Mouse (Mus musculus): ENCODE data around the gene P4ha3.
"Not testable (repeated sequence)": the region's sequence is repeated elsewhere in the genome, so short reads cannot be mapped to it uniquely, and the experiment has no call there.

The P4ha3 gene

GRCm38 (mm10) chr7:100285383-100285782 lies at the start of gene P4ha3:
P4ha3 (plus strand) TSS chr7:100285520.
- no peak for DNase-seq (ENCODE audit: low spot score in 2 of 2)

DNA sequence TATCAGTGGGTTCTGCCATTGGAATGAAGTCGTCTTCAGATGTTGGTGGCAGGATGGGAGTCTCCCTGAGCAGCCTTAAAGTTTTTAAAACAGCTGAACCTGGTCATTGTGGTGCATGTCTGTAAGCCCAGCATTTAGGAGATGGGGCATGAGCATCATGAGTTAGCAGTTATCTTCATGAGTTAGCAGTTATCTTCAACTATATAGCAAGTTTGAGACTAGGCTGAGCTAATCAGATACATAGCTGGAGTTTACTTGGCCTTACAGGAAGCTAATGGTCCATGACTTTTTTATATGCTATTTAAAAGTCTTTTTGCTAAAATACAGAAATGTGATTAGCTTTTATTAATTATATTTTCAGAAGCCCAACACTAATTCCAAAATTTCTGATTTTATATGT lies 47.0 kb upstream of the P4ha3 start:
- DNase-seq (ENCODE audit: low spot score in 2 of 2), result no peak

DNA sequence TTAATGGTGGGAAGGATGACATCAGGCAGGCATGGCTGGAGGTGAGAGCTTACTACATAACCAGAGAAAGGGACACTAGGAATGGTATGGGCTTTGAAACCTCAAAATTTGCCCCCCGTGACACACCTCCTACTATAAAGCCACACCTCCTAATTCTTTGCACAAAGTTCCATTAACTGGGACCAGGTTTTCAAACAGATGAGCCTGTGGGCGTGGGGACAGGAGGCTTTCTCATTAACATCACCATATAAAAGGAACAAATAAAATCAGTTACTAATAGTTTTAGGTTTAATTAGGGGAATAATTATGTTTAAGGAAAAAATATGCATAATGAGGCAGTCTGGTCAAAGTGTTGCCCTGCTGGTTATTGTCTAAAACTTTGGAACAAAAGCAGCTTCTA lies 44.7 kb upstream of the P4ha3 start:
- DNase-seq (ENCODE audit: low spot score in 2 of 2), result no peak

DNA sequence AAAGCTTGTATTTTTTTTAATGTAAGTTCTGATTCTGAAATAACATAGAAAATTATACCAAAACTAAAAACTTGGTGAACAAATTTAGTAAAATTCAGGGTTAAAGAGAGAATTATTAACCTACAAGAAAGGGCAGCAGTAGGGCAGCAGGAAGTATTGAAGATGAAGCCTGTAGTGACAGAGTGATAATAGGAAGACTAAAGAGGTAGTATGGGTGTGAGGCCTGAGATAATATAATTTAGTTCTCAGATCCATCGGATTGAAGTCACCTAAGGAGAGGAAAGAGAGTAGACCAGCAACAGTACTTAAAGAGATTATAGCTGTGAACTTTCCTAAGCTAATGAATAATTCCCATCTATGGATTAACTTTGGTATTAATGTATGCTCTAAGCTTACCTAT lies 42.3 kb upstream of the P4ha3 start:
- no peak for DNase-seq (ENCODE audit: low spot score in 2 of 2)

- DNase-seq (ENCODE audit: low spot score in 2 of 2), result no peak
Measured at GRCm38 (mm10) chr7:100244225-100244624, 41.1 kb upstream of the P4ha3 start.

DNA sequence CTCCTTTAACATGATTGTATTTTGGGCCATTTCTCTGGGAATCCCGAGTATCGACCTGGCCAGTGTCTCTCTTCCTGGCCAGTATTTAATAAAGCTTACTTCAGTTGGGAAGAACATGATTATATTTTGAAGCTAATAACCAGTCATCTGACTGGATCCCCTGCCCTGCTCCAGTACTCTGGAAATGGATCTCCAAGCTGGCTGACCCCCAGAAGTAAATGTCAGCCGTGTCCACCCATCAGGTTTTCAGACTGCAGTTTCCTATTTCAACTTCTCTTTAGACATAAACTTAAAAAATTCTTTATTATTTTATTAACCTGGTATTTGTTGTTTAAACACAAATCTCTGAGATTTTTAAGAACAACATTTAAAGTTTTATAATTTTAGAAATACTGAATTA lies 40.1 kb upstream of the P4ha3 start:
- no peak for DNase-seq (ENCODE audit: low spot score in 2 of 2)

- no peak for DNase-seq (ENCODE audit: low spot score in 2 of 2)
Measured at GRCm38 (mm10) chr7:100250667-100251066, 34.7 kb upstream of the P4ha3 start.

DNA sequence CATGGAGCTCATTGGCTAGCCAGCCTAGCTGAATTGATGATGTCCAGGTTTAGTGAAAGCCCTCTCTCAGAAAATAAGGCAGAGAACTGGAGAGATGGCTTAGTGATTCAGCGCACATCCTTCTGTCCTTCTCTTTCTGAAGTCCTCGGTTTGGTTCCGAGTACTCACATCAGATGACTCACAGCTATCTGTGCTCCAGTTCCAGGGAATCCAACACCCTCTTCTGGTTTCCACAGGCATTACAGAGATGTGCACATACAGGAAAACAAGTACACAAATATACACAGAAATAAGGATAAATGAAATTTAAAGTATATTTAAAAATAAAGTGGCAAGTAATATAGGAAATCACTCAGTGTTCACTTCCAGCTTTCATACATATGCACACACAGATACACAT lies 23.0 kb upstream of the P4ha3 start:
- no peak for DNase-seq (ENCODE audit: low spot score in 2 of 2)

DNA sequence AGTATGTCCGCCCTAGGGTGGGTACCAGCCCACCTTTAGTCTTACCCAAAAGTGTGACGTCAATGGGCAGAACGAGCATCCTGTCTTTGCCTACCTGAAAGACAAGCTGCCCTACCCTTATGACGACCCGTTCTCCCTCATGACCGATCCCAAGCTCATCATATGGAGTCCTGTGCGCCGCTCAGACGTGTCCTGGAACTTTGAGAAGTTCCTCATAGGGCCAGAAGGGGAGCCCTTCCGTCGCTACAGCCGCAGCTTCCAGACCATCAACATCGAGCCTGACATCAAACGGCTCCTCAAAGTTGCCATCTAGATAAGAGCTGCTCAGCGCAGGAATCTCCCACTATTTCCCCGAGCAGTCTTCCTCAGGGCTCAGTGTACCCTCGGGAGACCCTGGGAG lies 20.4 kb upstream of the P4ha3 start:
- not testable (repeated sequence) for DNase-seq (ENCODE audit: low spot score in 2 of 2)

DNA sequence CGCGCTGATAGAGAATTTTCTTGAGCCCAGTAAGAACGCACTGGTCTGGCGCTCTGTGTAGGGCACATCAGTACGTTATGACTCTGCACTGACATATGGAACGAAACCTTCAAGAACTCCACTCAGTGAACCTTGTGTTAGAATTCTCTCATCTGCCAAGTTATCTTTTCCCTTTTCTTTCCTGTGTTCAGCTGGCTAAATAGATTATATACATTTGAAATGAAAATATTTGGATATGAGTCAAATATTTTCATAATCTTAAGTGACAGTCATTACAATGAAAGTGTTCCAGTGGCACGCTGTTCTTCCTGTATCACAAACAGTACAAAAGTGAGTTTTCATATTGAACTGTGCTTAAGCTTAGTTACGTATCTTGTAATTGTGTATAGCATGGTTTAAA lies 13.0 kb upstream of the P4ha3 start:
- no peak for DNase-seq (ENCODE audit: low spot score in 2 of 2)

DNA sequence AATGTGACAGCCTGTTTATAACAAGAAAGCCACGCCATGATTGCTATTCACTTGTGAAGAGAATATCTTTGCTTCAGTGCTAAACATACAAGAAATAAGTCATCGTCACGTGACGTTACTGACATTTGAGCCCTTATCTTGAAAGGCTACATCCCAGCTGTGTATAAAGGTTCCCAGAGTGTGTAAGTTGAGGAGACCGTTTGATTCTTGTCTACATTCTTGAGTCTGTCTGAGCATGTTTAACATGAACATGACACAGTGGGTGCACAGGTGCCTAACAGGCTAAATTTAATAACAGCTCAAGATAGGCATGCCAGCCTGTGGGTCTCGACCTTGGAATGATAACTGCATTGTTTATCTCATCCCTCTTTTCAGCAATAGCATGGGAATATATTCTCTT lies 10.8 kb upstream of the P4ha3 start:
- DNase-seq (ENCODE audit: low spot score in 2 of 2), result no peak

DNA sequence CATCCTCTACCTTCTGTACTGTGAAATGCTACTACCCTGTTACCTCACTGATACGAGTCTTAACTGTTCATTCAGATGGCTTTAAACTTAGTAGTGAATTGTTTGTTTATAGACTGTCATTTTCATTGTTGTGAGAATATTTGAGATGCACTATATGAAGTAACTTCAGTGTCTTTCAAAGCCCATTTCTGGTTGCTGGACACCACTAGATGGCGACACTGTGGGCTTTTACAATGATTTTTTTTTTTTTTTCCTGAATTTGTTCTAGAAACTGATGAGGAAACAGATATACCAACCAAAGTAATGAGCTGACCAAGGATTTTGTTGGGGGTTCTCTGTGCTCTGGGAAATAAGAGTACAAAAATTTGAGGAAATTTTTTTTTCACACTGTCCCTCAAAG lies 8.9 kb upstream of the P4ha3 start:
- no peak for DNase-seq (ENCODE audit: low spot score in 2 of 2)

DNA sequence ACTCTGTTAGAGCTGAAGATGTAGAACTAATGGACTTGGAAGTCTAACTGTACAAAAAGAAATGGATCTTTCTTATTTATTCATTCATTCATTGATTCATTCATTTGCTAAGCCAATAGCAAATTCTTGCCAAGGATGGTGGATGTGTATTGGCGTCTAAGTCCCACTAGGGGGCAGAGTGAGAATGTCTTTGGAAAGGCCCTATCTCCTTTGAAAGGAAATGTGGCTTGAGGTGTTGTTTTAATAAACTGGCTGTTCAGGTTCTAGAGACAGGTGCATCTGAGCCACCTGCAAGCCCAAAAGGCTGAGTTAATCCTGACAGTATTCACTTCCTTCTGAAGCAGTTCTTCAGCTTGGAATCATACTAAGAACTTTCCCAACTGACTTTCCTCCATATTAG lies 5.5 kb upstream of the P4ha3 start:
- peak; percentile 20 to 23 for DNase-seq (ENCODE audit: low spot score in 2 of 2)

DNA sequence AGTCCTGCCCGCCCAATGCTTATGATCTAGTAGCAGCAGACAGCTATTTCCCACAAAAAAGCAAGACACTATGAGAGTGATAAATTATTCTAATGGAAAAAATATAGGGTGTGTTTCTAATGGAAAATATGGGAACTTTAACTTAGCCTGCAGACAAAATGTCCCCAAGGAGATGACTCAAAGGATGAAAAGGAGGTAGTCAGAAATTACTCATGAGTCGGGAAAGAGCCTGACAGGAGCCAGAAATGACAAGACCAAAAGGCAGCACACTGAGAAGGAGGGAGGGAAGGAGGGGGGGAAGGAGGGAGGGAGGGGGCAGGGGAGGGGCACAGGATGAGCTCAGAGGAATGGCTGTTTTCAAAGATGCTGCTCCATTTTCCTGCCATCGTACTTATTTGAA lies 3.7 kb upstream of the P4ha3 start:
- no peak for DNase-seq (ENCODE audit: low spot score in 2 of 2)

- DNase-seq (ENCODE audit: low spot score in 2 of 2), result no peak
Measured at GRCm38 (mm10) chr7:100283298-100283697, 2.0 kb upstream of the P4ha3 start.

DNA sequence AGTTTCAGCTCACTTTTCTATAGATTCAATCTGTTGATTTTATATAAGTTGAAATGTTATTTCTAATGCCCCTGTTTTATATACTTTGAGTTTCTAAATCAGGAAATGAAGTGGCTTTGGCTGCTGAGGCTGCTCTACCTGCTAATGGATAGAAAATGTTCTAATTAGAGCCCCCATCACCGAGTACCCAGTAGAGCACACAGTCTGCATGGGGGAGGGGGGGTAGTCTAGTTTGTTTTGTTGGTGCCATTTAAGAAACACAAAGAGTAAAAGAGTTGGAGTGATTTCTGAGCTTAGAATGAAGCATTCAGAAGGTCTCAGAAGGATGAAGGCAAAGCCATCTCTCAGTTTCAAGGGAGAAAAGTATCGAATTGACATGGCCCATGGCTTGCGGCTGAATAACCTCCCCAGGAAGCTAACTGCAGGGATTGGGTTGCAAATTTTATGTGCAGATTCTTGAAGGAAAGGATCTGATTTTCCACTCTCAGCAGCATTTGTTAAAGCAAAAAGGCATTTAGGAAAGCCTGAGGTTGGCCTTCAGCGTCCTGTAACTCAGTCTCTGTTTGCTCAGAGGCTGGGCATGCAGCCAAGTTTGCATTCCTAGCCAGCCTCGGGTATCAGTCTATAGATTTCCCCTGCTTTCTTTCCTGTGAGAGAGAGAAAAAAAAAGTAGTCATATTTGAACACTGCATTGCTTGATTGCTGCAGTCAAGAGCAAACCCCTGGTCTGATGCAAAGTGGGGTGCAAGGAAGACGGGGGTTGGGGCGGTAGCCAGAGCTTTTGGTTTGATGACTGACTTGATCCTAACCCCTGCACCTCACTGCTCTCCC lies 2.6 kb downstream of the P4ha3 start:
- peak; percentile 61 to 62 for DNase-seq (ENCODE audit: low spot score in 2 of 2)

GRCm38 (mm10) chr7:100288622-100289021 lies 3.3 kb downstream of the P4ha3 start:
- peak; percentile 21 to 26 for DNase-seq (ENCODE audit: low spot score in 2 of 2)

GRCm38 (mm10) chr7:100293546-100293945 lies 8.2 kb downstream of the P4ha3 start:
- DNase-seq (ENCODE audit: low spot score in 2 of 2), result no peak

GRCm38 (mm10) chr7:100295745-100296144 lies 10.4 kb downstream of the P4ha3 start:
- no peak for DNase-seq (ENCODE audit: low spot score in 2 of 2)

DNA sequence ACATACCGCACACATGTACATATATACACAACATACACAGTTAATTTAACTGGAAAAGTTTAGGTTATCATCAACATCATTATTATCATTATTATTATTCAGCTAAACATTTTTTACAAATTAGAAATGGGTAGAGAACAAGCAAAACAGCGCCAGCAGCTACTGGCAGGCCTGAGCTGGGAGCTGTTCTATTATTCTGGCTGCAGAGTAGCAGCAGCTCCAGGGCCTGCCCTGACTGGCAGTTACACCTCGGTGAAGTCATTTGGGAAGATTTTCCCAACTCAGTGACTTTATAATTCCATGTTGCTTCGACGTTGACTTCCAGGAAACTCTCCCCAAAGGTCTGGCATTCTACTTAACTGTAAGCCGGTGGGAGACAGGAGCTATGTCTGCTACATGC lies 11.4 kb downstream of the P4ha3 start:
- no peak for DNase-seq (ENCODE audit: low spot score in 2 of 2)

DNA sequence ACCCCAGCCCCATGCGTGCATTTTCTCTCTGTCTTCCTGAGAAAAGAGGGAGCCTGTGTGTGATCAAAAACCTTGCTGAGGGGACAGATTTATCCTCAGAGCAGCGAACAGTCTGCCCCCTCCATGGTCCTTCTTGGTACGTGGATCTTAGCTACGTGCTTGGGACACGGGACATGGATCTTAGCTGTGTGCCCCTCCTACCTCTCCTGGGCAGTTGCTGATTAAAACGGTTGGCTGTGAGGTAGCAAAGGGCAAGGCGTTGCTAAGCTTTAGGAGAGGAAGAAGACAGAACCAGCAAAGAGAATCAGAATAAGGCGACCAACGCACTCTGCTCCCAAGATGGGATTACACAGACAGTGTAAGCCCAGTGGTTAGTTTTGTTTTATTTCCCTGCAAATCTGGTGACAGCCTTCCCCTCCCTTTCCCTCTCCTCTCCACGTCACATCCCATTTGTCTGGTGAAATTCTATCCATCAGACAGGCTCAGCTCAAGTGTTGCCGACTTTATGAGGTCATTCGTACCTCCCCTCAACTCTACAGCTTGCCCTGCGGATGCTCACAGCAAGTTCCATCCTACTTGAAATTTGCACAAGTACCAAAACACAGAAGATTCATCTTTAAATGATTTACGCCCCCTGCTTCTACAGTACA lies 13.7 kb downstream of the P4ha3 start:
- DNase-seq (ENCODE audit: low spot score in 2 of 2), result no peak

DNA sequence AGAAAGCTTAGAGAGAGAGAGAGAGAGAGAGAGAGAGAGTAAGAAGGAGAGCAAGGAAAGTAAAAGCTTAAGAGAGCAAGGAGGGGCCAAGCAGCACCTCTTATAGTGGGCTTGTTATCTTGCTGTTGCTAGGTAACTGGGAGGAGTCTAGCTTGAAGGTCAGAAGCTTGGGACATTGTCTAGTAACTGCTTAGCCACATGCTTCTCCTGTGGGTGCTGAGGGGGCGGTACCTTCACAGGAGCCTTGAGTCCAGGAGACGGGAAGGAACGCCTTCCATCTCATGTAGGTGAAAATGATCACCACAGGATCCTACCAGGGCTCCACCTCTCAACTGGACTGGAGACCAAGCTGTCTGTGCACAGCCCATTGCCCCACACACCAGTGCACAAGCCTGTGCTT lies 16.1 kb downstream of the P4ha3 start:
- no peak for DNase-seq (ENCODE audit: low spot score in 2 of 2)

GRCm38 (mm10) chr7:100302316-100302715 lies 17.0 kb downstream of the P4ha3 start:
- peak; percentile 51 to 60 for DNase-seq (ENCODE audit: low spot score in 2 of 2)

Measured in urinary bladder, postnatal 36 days (tissue).